Mouse (Mus musculus) kidney, postnatal 14 days (tissue): ENCODE data around the gene Tm9sf4.

ENCODE experiments used
- DNase-seq: peaks from one replicate; pipeline ENCODE4 v3.0.0; 2022; ENCODE audit warnings: mixed read lengths

The Tm9sf4 gene

DNA sequence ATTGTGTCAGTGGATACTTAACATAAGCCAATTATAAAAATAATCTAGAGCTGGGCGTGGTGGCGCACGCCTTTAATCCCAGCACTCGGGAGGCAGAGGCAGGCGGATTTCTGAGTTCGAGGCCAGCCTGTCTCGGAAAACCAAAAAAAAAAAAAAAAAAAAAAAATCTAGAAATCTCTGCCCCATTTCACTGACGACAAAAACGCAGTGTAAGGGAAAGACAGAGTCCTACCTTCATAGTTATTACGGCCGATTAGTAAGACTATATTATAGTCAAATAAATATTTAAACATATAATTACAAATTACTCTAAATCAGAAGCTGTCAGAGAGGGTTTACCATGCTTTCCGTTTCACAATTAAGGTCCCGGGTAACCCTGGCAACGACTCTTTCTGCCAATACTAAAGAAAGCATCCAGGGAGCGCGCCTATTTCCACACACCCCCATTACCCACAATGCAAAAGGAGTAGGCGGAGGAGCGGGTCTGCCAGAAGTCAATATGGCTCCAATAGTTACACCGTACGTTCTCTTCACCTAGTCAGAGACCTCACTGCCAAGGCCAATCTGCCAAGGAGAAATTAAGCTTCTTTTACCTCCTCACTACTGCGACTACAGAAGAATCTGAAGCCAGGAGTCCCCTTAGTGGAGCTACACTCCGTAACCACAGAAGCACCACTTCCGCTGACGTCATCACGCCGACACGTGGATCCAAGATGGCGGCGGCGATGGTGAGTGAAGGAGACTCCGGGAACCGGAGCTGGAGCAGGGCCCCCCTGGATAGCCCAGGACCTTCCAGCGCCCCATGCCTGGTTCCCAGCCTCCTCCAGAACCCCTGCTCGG, at the start of gene Tm9sf4:
Gene Tm9sf4 (plus strand): TSS at position 460 of the 840 bp plus-strand sequence.
- DNase-seq = peak; percentile 92

DNA sequence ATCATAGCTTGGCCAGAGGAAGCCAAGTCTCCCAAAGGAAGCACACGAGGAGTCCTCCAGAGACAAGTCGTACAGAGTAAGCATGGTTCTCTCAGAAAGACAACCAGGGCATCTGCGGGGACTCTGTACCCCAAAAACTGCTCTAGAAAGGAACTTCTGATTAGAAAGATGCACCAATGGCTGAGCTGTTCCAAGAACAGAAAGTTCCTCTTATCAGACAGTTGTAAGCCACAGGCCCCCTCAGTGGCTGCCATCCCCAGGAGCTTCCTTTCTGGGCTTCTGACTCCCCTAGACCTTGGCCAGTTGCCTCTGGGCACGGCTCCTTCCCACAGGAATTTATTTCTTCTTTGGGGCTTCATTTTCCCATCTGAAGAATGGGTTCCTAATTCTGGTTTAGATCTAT, 45.4 kb upstream of the Tm9sf4 start:
- no peak for DNase-seq

DNA sequence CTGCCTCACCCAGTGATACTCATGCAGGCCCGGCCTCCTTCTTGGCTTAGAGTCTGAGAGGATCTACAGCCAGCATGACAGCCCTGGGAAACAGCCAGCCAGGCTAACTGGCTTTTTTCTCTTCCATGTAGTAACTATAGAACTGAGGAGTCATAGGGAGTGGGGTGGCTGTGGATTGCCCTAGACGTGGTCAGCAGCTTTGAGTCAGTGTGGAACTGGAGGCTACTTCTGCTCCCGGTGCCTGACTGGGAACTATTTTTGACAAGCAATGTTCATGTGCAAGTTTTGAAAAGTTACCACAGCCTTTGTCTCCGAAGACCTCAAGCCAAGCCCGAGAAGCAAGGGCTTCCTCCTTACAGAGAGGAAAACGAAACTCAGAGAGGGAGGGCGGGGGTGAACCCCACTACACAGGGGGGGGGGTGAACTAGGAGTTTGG, 44.0 kb upstream of the Tm9sf4 start:
- DNase-seq = no peak

DNA sequence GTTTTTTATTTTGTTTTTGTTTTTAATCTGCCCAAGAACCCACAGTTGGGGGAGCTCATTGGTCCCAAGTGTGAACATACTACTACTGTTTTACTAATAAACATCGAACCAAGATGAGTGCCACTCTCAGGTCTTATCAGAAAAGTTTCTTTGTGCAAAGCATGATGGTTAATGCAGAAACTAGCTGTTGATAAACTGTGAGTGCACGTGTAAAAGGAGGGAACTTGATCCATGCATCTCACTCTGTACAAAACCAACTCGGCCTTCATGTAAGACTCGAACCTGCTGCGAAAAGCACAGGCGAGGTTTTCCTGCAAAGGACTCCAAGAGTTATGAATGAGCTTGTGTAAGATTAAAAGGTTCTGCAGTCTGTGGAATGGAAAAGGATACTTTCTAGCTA, 41.6 kb upstream of the Tm9sf4 start:
- DNase-seq = no peak

DNA sequence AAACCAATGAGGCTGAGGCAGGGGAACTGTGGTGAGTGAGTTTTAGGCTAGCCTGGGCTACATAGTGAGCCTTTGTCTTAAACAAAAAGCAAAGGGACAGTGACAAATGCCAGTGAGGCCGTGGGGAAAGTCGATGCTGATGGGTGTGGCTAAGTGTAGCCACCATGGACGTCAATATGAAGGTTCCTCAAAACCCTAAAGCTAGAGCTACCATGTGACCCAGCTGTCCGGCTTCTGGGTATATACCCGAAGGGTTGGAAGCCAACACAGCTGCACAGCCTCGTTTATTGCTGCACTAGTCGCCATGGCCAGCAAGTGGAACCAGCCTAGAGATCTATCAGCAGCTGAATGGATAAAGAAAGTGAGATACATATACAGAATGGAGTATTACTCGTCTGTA, 41.0 kb upstream of the Tm9sf4 start:
- no peak for DNase-seq

DNA sequence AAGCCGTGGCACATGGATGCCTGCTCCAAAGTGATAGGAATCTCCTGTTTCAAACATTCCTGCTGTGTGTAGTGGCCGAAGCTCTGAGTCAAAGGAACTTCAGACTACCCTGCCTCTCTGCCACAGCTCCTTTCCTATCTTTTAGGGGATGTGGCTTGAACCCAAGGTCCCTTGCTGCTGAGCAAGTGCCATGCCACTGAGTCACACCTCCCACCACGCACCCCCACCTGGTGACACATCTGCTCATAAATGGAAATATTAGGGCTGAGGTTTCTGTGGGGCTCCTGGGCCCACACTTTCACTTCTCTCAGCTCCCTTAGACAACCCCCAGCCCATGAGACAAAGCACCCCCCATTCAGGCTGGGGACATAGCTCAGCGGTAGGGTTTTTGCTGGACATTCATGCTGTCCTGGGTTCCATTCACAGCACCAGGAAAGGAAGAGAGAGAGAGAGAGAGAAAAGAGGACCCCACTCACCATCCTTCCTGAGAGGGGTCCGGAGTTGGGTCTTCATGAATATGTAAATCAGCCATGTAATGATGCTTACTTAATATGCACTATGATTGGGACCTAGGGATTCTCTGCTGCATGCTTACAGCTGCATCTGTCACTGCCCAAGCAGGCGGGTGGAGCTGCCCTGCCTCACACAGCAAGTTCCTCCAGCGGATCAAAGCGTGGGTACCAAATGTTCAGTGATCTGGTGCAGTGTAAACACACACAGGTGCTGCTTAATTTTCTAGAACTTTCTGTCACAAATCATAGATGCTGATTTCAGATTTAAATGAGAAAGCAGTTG, 39.1 kb upstream of the Tm9sf4 start:
- DNase-seq = no peak

DNA sequence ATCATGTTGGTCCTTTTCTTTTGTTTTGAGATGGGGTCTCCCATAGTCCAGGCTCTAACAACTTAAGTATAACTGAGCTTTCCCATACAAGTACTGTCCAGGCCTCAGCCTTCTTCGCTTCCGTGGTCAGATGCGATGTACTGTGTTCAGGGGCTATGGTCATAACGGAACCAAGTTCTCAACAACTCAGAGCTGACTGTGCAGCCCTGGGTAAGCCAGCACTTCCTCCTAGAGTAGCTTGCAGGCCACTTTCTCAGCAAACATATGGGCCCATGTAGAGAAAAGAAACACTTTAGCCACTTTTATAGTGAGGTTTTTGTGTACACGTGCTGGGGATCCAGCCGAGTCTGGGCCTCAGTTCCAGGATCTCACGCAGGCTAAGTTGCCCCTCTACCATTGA, 38.4 kb upstream of the Tm9sf4 start:
- DNase-seq = no peak

DNA sequence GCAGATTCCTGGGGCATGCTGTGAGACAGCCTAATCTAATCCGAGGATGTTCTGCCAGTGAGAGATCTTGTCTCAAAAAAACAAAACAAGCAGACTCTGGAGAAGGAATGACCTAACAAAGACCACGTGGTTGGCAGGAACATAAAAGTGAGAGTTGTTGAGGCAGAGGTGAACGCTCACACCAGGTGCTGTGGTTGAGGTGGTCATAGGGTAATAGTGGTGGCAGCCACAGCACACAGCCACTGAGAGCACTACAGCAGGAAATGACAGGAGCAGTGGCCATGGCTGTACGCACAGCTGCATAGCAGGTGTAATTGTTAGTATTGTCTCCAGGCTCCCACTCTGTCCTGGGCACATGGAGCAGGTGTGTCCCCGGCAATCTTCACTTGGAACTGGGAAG, 35.2 kb upstream of the Tm9sf4 start:
- no peak for DNase-seq

DNA sequence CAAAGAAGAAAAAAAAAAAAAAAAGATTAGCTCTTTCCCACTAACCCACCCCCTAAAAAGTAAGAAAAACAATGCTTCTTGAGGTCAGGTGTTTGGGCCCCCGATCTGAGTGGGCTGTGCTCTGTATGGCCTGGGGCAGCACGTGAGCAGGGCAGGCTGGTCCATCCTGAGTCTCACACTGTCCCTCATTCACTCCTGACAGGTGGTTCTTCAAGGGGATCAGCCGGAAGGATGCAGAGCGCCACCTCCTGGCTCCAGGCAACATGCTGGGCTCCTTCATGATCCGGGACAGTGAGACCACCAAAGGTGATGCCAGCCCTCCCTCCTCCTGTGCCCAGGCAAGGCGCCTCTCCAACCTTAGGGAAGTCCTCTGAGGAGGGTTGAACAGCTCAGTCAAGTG, 30.1 kb upstream of the Tm9sf4 start:
- peak; percentile 16 for DNase-seq

DNA sequence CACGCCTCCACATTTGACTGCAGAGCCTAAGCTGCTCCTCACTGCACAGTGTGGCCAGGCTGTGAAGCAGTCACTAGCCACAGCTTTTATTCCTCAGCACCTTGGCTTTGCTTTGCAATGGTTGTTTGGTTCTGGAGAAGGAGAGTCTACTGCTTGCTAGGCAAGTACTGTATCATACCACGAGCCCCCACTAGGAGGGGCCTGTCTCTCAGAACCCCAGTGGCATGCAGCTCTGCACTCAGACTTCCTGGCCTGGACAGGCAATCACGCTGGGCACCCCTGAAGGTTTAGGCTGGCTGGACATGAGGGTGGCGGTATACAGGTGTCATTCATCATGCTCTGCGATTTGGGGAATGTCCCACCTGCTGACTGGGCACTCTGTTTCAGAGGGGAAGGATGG, 26.9 kb upstream of the Tm9sf4 start:
- peak; percentile 7 for DNase-seq

DNA sequence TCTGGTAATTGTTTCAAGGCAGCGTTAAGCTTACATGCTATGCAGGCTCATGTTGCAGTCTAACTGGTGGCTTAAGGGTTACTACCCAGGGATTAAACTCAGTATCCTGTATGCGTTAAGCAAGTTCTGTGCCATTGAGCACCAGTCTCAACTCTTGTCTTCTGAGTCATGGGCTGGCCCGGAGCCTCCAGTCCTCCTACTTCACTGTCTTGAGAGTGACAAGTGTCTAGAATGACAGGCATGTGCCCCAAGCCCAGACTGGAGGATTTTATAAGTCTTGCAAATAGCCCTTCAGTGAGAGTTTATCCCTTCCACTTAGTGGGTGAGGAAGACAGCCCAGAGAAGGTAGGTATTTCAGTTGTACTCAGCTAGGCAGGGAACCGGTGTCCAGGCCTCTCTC, 24.9 kb upstream of the Tm9sf4 start:
- DNase-seq = no peak

DNA sequence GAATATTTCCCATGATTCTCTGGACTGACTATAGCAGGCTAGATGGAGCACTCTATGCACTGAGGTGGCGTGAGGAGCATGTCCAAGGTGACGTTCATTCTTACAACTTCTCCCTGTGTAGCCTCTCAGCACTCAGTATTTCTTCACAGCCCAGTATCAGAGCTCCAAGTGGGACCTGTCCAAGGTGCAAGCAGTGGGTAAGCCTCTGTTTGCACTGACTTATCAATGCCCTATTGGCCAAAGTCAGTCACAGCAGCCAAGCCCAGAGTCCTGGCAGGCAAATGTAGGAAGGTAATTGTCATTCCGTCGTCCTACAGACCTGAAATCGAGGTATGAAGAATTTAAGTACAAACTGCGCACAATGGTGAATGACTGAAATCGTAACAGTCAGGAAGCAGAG, 21.9 kb upstream of the Tm9sf4 start:
- no peak for DNase-seq

DNA sequence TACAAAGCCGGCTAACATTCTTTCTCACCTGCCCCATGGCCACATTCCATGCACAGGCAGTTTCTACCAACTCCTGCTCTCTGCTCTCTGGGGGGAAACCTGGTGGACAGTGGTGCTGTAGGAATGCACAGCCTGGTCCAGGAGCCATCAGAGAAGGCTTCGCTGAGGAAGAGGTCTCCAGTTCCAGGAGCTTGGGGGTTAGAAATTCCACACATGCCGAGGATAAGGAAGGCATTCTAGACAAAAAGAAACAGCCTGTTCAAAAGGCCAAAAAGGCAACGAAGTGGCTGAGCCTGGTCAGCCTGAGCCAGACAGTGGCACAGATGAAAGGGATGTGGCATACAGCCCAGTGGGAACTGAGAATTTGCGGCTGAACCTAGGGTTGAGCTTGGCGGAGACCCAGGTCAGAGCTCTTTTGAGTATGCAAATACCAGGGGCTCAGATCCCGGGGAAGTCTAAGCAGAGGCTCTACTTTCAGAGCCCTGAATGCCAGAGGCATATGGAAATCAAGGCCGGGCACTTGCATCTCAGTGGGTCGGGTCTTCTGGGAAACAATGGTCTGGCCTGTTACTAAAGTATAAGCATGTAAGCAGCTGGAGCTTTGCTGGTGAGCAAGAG, 21.0 kb upstream of the Tm9sf4 start:
- peak; percentile 28 for DNase-seq

DNA sequence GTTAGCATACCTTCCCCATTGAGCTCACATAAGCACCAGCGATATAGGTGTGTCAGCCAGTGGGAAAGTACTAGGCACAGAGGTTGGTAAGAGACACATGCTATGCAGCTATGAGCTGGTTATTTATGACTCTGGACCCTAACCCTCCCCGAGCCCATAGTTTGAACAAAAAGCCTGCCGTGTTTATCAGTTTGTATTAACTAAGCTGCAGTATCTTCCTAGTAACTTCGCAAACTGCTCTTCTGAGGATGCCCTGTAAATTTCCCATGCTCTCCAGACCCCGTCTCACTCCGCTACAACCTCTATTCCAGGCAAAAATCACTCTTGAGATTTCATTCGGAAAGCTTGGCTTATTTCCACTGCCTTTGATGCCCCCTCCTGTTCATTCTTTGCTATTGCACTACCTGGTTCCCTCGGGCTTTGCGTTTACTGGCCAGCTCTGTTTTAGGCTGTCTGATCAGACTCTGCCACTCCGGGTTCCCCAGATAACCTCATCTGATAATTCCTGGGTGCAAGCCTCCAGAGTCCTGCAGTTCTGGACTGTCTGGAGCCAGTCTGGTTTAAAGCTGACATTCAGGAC, 18.4 kb upstream of the Tm9sf4 start:
- DNase-seq = peak; percentile 58

DNA sequence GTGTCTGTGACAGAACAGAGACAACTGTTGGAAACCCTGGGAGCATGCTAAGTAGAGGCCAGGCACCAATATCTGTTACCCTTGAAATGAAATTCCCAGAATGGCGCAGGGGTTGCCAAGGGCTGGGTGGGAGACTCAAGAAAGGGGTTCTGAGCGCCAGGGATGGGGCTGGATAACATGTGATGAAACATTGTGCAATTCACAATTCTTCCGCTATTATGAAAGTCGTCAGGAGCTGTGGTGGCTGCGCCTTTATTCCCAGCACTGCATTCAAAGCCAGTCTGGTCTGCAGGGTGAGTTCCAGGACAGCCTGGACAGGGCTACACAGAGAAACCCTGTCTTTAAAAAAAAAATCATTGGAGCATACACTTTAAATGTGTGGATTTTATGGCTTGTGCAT, 15.8 kb upstream of the Tm9sf4 start:
- no peak for DNase-seq

DNA sequence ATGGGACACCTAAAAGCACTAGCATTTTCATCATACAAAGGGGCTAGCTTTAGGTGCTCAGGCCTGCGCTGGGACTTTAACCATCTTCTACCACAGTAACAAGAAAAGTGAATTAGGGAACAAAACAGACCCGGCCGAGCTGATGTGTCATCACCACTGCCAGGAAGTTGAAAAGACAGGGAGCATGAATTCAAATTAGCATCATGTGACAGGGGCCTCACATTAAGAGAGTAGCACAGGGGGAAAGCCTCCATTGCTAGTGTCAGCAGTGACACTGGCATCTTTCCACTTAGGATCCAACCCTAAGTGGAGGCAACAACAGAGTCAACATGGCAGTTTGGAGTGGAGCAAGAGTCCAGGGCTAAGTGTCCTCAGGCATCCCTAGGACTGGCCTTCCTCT, 13.9 kb upstream of the Tm9sf4 start:
- no peak for DNase-seq

DNA sequence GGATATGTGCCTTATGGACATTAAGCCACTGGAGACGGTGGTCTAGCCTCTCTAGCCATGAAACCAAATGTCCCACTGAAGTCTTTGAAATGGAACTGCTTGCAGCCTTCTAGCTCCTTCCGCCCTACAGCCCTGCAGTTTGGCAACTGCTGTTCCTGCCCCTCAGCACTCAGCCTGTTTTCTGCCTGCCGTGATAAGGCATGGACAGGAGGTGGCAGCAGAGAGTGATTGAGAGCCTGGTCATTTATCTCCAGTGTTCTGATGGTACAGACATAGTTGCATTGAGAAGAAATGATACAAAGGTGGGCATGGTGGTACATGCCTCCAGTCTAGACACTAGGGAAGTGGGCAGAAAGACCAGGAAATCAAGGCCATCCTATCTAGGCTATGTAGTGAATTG, 13.4 kb upstream of the Tm9sf4 start:
- DNase-seq = peak; percentile 66

DNA sequence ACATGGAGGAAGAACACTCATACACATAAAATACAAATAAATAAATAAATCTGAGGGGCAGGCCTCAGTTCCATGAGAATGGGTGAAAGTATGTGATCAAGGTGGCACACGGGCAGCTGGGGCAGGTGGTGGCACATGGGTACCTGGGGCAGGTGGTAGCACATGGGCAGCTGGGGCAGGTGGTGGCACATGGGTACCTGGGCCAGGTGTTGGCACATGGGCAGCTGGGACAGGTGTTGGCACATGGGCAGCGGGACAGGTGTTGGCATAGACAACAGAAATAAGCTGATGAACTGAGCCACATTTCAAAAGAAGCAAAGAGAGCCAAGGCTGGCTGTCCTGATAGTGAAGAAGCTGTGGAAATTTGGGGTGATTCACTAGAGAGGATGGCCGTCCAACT, 11.4 kb upstream of the Tm9sf4 start:
- no peak for DNase-seq

DNA sequence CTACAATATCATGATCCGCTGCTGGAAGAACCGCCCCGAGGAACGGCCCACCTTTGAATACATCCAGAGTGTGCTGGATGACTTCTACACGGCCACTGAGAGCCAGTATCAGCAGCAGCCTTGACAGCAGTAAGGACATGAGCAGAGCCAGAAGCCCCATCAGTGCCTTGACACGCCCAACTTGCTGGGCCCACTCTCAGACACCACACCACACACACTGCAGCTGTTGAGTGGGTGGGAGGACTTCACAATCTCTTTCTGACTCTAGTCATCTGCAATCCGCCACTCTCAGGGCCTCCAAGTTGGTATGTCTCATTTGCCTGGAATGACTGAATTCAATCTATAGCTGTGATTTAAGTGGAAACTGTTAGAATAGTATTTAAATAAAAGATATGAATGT, 10.1 kb upstream of the Tm9sf4 start:
- DNase-seq = no peak

DNA sequence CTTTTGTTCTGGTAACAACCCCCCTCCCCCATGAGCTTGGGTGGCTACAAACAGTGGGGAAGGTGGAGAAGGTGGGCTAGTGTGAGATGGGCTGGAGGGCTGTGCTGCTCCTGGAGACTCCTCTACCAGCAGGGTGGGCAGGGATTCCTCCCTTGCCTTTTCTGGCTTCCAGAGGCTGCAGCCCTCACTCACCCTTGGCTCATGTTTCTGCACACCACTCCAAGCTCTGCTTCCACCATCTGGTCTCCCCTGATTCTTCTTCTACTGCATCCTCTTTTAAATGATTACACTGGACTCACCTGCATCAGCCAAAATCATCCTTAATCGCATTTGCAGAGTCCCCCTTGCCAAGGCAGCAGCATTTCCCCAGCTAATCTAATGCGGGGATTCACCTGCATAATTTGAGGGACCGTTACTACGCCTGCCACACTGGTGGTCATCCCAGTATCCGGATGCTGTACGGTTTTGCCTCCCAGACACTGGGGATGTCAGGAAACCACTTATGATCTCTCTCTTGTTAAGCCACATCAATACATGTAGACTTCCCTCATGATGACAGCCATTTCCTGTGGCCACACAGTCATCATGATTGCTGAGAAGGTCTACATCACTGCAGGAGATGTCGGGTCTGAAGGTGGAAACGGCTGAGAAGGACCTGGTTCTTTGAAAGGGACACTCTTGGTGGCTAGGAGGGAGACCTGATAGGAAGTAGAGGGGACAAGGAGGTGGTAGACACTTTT, 9.0 kb upstream of the Tm9sf4 start:
- no peak for DNase-seq

DNA sequence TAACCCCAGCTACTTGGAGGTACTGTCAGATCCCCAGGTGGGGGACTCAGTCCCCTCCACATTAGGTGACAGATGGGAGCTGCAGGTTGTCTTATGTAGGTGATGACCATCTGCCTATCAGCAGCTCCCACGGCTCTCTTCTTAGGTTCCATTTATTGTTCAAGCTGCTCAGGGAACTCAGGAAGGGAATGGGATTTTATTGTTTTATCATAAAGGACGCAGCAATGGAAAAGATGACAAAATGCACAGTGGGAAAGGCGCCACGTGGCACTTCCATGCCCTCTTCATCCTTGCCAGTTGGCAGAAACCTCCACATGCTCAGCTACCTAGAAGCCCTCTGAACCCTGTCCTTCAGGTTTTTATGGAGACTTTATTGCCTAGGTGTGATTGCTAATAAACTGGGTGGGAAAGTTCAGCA, 8.1 kb upstream of the Tm9sf4 start:
- no peak for DNase-seq

DNA sequence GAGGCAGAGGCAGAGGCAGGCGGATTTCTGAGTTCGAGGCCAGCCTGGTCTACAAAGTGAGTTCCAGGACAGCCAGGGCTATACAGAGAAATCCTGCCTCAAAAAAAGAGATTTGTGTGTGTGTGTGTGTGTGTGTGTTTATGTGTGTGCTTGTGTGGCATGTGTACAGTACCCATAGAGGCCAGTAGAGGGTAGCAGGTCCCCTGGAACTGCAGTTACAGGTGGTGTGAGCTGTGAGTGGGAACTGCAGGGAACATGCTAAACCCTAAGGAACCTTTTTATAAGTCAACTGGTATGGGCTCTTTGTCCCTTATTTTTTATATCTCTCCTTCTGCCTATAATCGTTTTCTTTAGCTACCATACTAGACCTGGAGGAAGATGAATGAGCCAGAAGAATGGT, 3.8 kb upstream of the Tm9sf4 start:
- no peak for DNase-seq

DNA sequence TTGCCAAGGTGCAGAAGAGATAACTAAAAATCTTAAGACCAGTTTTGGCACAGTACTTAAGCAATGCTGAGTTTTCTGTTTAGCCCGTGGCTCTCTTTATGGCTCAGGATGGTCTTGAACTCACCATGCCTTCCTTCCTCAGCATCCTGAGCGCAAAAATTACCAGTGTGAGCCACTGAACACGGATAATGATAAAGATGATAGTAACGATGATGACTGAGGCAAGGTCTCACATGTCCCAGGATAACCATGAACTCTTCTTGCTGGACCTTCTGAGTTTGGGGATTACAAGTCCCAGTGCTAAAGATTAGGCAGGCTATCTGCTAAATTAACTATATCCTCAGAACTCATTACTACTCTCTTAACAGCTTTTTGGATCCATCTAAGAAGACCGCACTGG, 970 bp upstream of the Tm9sf4 start:
- DNase-seq = no peak
